Mouse (Mus musculus): ENCODE results near the gene Hs2st1.

Gene Hs2st1

GRCm38 (mm10) chr3:144551416-144551815 lies 18.6 kb downstream of the Hs2st1 start:
- no peak for DNase-seq (ENCODE audit: low spot score)

GRCm38 (mm10) chr3:144550659-144551058 lies 19.3 kb downstream of the Hs2st1 start:
- no peak for DNase-seq (ENCODE audit: low spot score)

DNA sequence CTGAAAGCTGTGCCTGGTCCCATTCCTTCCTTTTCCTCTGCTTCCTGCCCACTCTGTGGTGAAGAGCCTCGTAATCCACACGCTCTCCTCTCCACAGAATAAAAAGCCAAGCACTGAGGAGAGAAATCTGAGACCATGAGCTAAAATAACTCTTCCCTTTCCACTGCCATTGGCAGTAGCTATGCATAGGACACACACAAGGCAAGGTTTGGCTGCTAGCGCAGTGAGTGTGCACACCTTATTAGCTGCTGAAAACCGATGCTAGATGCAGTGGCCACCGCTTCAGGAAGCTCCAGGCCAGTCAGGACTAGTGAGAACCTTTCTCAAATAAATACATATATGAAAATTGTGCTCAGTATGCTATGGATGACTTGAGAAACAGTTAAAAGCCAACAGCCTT lies 19.9 kb downstream of the Hs2st1 start:
- DNase-seq (ENCODE audit: low spot score), result no peak

- DNase-seq (ENCODE audit: low spot score), result no peak
Observed at GRCm38 (mm10) chr3:144548186-144548845, 21.7 kb downstream of the Hs2st1 start.

GRCm38 (mm10) chr3:144546490-144546889 lies 23.5 kb downstream of the Hs2st1 start:
- no peak for DNase-seq (ENCODE audit: low spot score)

DNA sequence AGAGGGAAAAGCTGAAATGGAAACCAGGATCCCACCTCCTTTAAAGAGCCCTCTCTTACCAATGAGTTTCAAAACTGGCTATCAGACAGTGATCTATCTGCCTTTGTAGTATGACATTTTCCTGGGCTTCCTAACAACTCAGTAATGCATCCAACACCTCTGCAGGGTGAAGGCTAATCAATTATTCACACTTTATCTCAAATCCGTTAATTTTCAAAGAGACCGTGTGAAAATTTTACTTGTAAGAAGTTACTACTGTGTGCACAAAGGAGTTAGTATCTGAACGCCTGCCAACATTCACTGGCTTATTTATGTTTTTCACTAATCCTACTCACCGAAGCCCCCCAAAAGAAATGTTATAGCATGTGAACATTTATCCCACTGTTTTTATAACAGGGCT lies 24.1 kb downstream of the Hs2st1 start:
- DNase-seq (ENCODE audit: low spot score), result no peak

DNA sequence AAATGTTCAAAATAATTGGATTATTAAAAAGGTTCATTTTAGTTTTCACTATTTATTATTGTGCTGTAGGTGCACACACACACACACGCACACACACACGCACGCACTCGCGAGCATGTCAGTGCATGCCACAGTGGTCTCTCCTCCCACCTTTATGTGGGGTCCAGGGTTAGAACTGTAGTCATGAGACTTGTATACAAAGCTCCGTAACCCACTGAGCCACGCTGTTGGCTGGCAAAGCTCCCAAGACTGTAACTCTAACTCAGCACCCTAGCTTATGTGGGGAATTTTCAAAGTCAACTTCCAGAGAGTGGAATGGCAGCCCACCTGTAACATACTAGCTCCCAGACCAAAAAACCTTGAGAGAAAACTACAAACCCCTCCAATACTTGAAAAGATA lies 24.8 kb downstream of the Hs2st1 start:
- DNase-seq (ENCODE audit: low spot score), result no peak

DNA sequence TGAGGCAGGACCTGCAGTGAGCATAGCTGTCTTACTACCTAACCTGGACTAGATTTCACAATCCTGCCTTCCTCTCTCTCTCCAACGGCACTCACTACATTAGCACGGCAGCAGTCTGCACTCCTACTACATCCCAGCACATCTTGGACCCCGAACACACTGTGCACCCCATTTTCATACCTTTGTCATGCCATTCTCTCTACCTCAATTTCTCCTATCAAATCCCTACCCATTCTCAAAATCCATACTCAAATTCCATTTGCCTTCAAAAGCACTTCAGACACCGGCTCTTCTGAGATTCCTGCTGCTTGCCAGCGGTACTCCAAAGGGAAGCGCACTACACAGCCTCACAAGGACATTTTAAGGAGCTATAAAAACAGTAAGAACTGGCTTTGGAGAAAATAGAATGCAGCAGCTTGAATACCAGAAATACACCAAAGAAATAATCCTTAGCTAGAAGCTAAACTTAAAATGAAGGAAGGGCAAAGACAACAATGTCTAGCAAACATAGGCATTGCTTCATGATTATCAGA lies 28.0 kb downstream of the Hs2st1 start:
- DNase-seq (ENCODE audit: low spot score), result no peak

- DNase-seq (ENCODE audit: low spot score), result no peak
Observed at GRCm38 (mm10) chr3:144540805-144541204, 29.2 kb downstream of the Hs2st1 start.

DNA sequence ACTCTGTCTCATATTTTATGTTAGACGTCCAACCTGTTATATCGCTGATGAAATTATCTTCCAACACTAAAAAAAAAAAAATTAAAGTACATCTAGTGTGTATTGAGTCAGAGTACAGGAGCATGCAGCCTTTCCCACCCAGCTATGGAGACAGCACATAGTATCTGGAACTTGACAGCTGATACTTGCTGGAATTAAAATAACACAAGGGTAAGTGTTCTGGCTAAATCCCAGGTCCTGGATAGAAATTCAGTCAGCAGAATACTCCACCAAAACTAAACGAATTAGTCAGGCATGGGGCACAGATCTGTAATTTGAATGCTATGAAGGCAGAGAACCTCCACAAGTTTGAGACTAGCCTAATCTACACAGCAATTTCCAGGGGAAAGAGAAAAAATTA lies 30.9 kb downstream of the Hs2st1 start:
- no peak for DNase-seq (ENCODE audit: low spot score)

DNA sequence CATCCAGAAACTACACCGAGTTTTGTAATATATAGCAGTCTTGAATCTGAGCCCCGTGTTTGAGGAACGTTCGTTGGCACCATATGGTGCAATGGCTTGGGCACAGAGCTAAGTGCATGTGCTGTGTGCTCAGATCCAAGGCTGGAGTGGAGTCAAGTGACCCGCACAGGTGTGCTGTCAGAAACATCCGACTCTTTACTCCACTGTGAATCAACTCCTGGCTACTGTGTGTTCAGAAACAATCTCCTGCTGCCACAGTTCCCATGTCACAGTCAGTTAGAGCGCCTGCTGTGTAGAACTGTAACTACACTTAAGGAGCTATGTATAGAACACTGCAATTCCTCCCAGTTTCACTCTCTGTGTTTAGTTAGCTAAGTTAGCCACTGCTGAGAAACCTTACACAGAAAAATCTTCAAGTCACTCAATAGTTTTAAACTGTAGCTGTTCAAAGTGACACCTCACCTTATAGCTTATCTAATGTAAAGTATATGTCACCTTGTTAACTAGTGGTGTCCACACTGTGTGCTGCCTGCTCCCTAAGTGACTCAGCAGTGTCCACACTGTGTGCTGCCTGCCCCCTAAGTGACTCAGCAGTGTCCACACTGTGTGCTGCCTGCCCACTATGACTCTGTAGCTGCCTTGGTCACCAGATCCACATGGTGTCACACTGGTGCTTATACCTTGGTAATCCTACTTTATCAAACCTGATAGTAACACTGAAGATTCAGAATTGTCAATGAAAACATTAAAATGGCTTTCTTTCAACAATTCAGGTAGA lies 32.7 kb downstream of the Hs2st1 start:
- no peak for DNase-seq (ENCODE audit: low spot score)

DNA sequence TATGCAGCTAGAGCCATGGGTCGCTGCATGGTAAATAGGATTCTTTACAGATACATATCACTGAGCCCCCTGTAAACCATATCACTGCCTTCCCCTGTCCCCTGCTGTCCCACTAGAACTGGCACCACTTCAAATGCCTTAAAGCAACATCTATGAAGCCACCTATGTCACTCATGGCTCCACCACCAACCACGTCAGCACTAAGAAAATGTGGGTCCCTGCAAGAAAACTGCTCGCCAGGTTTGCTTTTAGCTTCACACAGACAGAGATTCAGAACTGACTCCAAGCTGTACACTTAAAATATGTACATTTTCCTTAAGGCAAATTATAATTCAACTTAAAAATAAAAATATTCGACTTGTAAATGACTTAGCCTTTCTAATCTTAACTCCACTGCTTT lies 34.9 kb downstream of the Hs2st1 start:
- DNase-seq (ENCODE audit: low spot score), result no peak

DNA sequence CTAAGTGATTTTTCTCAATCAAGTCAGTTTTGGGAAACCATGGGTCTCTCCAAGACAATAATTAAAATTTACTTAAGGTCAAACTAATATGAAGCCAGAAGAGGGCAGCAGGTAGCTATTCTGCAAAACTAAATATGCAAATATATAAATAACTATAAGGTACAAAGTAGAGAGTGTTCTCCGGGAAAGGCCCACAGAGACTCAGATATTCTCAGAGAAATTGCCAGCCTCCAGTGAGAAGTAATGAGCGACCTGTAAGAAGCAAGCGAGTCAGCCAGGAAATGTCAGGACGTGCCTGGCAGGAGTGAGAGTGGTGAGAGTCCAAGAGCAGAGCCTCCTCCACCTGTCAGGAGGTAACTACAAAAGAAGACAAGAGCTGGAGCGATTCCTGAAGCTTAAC lies 39.0 kb downstream of the Hs2st1 start:
- DNase-seq (ENCODE audit: low spot score), result no peak

GRCm38 (mm10) chr3:144527918-144528317 lies 42.1 kb downstream of the Hs2st1 start:
- DNase-seq (ENCODE audit: low spot score), result no peak

- DNase-seq (ENCODE audit: low spot score), result no peak
Observed at GRCm38 (mm10) chr3:144519581-144520272, 50.3 kb downstream of the Hs2st1 start.

DNA sequence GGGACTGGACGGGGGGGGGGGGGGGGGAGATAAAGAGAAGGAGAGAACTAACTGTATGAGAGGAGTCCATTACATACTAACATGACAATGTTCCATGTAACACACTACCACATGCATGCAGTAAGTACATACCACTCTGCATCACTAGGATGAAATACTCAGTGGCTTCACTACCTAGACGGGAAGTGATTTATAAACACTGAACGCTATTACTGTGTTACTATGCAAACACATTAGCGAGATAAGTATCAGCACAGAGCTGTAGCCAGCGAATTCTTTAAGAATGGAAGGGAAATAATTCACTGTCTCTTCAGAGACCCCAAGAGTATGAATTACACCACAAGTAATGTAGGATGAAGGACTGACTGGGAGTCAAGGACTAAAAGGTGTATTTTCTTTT lies 51.1 kb downstream of the Hs2st1 start:
- no peak for DNase-seq (ENCODE audit: low spot score)

- DNase-seq (ENCODE audit: low spot score), result no peak
Observed at GRCm38 (mm10) chr3:144515286-144515685, 54.7 kb downstream of the Hs2st1 start.

DNA sequence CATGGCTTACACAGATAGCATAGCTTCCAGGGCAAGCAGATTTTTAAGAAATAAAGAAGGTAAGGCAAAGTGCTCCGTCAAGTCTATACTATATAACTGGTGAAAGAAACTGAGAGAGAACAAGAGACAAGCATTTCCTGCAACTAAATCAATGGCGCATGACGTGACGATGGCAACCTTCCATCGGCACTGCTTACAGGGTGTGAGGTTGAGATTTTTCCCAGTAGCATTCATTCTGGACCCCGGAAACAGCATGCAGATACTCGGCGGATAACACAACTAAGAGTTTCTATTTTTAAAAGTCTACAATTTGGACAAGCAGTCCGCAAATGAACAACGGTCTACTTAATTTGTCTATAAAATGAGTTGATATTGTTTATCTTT lies 55.9 kb downstream of the Hs2st1 start:
- DNase-seq (ENCODE audit: low spot score), result no peak

- no peak for DNase-seq (ENCODE audit: low spot score)
Observed at GRCm38 (mm10) chr3:144513169-144514121, 56.5 kb downstream of the Hs2st1 start.

- DNase-seq (ENCODE audit: low spot score), result no peak
Observed at GRCm38 (mm10) chr3:144510724-144511123, 59.3 kb downstream of the Hs2st1 start.

- no peak for DNase-seq (ENCODE audit: low spot score)
Observed at GRCm38 (mm10) chr3:144508342-144508741, 61.6 kb downstream of the Hs2st1 start.

GRCm38 (mm10) chr3:144507885-144508284 lies 62.1 kb downstream of the Hs2st1 start:
- DNase-seq (ENCODE audit: low spot score), result no peak

All from ovary, postnatal 36 days (tissue).